Mouse (Mus musculus): ENCODE data around the gene Rnf141. TPM values are rescaled to one million over a fixed set of nuclear protein-coding genes. Genes with fewer than 3 reads are reported as not detected.

The Rnf141 gene
- total RNA-seq (2023): 25.4 to 31.5 TPM (median 29.3 TPM) in 4 replicates

DNA sequence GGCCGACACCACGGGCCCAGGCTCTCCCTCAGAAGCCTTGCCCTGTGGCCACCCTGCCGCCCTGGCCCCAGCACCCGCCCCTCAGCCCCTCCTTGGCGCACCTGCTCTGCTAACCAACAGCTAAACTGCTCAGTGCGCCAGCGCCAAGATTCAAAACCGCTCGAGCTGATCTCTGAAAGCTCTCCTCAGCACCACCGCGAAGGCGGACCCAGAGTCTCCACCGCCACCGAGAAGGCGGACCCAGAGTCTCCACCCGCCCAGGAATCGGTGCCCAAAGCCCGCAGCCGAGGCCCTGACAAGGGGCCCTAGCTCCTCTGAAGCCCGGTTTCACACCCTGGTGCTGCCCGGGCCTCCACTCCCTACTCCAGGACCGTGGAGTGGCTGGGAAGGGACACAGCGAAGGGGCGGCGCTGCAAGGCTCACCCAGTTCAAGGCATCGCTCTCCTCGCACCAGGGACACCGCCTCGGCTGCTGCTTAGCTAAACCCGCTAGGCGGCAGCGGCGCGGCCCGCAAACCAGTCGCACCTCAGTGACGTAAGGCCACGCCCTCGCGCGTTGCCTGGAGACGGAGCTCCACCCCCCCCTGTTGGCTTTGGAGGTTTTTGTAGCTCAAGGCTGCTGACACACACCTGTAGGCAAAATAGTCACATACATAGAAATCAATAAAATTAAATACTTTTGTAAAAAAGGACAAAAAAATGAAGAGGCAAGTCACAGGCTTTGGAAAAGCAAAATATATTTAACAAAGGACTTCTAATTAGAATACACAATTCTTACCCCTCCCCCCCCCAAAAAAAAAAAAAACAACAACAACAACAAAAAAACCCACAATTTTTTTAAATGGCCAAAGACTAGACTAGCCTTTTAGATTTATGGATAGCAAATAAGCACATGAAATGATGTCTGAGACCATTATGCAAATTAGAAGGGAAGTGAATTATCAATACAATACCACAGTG lies at the start of gene Rnf141:
Gene Rnf141, minus strand, starts transcription at position 542 of the 959 bp plus-strand sequence.

DNA sequence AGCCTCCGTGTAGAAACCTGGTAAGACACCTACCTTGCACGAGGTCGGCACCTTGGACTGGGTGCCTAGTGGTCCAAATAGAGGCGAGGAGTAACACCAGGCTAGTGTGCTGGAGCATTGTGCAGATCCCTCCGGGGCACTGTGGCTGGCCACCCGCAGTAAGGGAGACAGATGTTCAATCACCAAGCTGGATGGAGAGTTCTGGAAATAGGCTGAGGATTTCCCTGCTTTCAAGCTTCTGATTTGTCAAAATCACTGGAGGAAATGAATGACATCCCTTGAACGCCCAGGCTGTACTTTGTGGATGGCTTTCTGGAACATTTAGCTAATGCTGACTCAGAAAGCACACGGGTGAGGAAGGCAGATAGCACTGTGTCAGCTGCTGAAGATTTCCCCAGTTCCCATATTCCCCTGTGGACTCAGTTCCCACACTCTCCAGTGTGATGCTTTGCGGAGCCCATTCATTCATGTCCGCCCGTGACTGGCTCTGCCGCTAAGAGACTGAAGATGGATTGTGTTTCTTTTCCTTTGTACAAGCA lies 18.6 kb upstream of the Rnf141 start, which contains the start of gene Lyve1:
Gene Lyve1, minus strand, starts transcription at position 489 of the 539 bp plus-strand sequence.

DNA sequence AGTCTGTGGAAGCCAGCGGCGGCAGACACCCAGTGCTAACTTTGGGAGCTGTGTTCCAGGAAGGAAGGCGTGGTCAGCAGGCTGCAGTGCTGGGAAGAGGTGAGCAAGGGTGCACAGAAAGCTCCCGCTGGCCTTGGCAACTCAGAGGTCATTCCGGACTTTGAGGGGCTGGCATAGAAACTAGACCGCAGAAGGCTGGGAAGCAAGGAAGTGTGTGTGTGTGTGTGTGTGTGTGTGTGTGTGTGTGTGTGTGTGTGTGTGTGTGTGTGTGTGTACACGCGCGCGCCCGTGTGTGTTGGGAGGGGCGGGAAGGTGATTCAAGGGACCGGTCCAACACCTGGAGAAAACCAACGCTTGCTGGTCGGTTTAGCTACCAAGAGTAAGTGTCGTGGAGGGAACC lies 76.3 kb downstream of the Rnf141 start, which contains the start of gene Ampd3:
Gene Ampd3, plus strand, starts transcription at position 206 of the 400 bp plus-strand sequence.

Other genes with a start within 250 kb of the Rnf141 start
- gene Sbf2, start 229.5 kb downstream of the Rnf141 start, total RNA-seq (2023): 10.3 to 12.6 TPM (median 11.7 TPM) in 4 replicates
- 2.4 to 4.0 TPM (median 3.4 TPM) in 4 replicates for gene Adm, start 216.8 kb downstream of the Rnf141 start, total RNA-seq (2023)
- 15.9 to 18.4 TPM (median 16.5 TPM) in 4 replicates for gene Ampd3, start 76.3 kb downstream of the Rnf141 start, total RNA-seq (2023)
- gene Lyve1, start 18.8 kb upstream of the Rnf141 start, total RNA-seq (2023): not detected in 4 replicates
- gene Mrvi1, start 138.0 kb upstream of the Rnf141 start, total RNA-seq (2023): 0.60 to 0.89 TPM (median 0.73 TPM) in 4 replicates
- 54.2 to 58.4 TPM (median 54.5 TPM) in 4 replicates for gene Ctr9, start 184.5 kb upstream of the Rnf141 start, total RNA-seq (2023)
- gene Eif4g2, start 238.6 kb upstream of the Rnf141 start, total RNA-seq (2023): 1,165 to 1,299 TPM (median 1,244 TPM) in 4 replicates

Measured in B cell, adult 62 days (primary cell).